Mouse (Mus musculus) MEL (cell line): ENCODE results near the gene Rsrp1. TPM values are rescaled to one million over a fixed set of nuclear protein-coding genes. Genes with fewer than 3 reads are reported as not detected.
A peak's percentile ranks its signal among the peaks of the same experiment; 100 is the strongest.

Source experiments
- DNase-seq: peaks from one replicate; pipeline ENCODE4 v3.0.0; 2011; ENCODE audit warnings: low read depth, low spot score
- H3K27ac ChIP-seq: 2 replicates; pipeline ENCODE4 v1.5.1; 2012; ENCODE audit warnings: low read depth, mild to moderate bottlenecking, control low read depth, low read length, moderate library complexity; ENCODE audit not compliant: control insufficient read depth
- H3K27me3 ChIP-seq, 2 experiments: fragments of 150-350 bp in 1 of 2; sonication (generic) in 1 of 2; 2 replicates each; pipeline ENCODE4 v1.6.1; 2012; ENCODE audit warnings: low read length in 2 of 2, mild to moderate bottlenecking in 2 of 2, improper control_type of control experiment in 1 of 2, moderate library complexity in 1 of 2; ENCODE audit not compliant: insufficient read depth in 2 of 2, control insufficient read depth in 1 of 2
- H3K36me3 ChIP-seq, 2 experiments: 2 replicates each; pipeline ENCODE4 v1.6.1; 2012 to 2014; ENCODE audit warnings: low read length in 2 of 2, improper control_type of control experiment in 1 of 2, inconsistent platforms in 1 of 2, mild to moderate bottlenecking in 1 of 2; ENCODE audit not compliant: insufficient read depth in 2 of 2, control insufficient read depth in 1 of 2
- H3K4me1 ChIP-seq, 2 experiments: fragments of 150-350 bp in 1 of 2; sonication (generic) in 1 of 2; 2 replicates each; pipeline ENCODE4 v1.6.1; 2012; ENCODE audit warnings: low read length in 2 of 2, improper control_type of control experiment in 1 of 2, mild to moderate bottlenecking in 1 of 2; ENCODE audit not compliant: insufficient read depth in 2 of 2, control insufficient read depth in 1 of 2
- H3K4me3 ChIP-seq, 2 experiments: fragments of 150-350 bp in 1 of 2; sonication (generic) in 1 of 2; 2 replicates each; pipeline ENCODE4 v1.5.1; 2012; ENCODE audit warnings: low read depth in 2 of 2, low read length in 2 of 2, mild to moderate bottlenecking in 2 of 2, moderate library complexity in 2 of 2, control low read depth in 1 of 2, improper control_type of control experiment in 1 of 2; ENCODE audit not compliant: control insufficient read depth in 1 of 2, insufficient read depth in 1 of 2
- H3K79me2 ChIP-seq: 2 replicates; pipeline ENCODE4 v1.6.1; 2012; ENCODE audit warnings: mild to moderate bottlenecking, low read length, moderate library complexity; ENCODE audit not compliant: control insufficient read depth, poor library complexity, insufficient read depth
- H3K9ac ChIP-seq: 2 replicates; pipeline ENCODE4 v1.6.1; 2012; ENCODE audit warnings: low read depth, mild to moderate bottlenecking, control low read depth, low read length, moderate library complexity; ENCODE audit not compliant: control insufficient read depth, poor library complexity, severe bottlenecking
- H3K9me3 ChIP-seq: fragments of 150-350 bp; sonication (generic); replicated peaks from 2 replicates; pipeline ENCODE4 v1.6.1; 2012; ENCODE audit warnings: mild to moderate bottlenecking, low read length, improper control_type of control experiment, moderate library complexity; ENCODE audit not compliant: insufficient read depth
- BHLHE40 ChIP-seq: IDR thresholded peaks from 2 replicates; pipeline ENCODE4 v1.6.1; 2012; ENCODE audit warnings: low read depth, mild to moderate bottlenecking, inconsistent platforms, low read length, improper control_type of control experiment, borderline replicate concordance
- CHD1 ChIP-seq: IDR thresholded peaks from 2 replicates; pipeline ENCODE4 v1.6.1; 2012; ENCODE audit warnings: low read depth, mild to moderate bottlenecking, inconsistent platforms, low read length, improper control_type of control experiment
- CHD2 ChIP-seq: IDR thresholded peaks from 2 replicates; pipeline ENCODE4 v1.6.1; 2011; ENCODE audit warnings: low read length, improper control_type of control experiment
- CTCF ChIP-seq, 3 experiments: IDR thresholded peaks in 2 of 3; conservative IDR thresholded peaks in 1 of 3; 2 replicates each; pipeline ENCODE4 v1.5.1; 2011 to 2012; ENCODE audit warnings: low read length in 3 of 3, low read depth in 2 of 3, mild to moderate bottlenecking in 2 of 3, improper control_type of control experiment in 1 of 3, inconsistent platforms in 1 of 3, mixed read lengths in 1 of 3, moderate library complexity in 1 of 3; ENCODE audit not compliant: control insufficient read depth in 1 of 3, insufficient read depth in 1 of 3, poor library complexity in 1 of 3, severe bottlenecking in 1 of 3
- E2F4 ChIP-seq: IDR thresholded peaks from 2 replicates; pipeline ENCODE4 v1.6.1; 2011; ENCODE audit warnings: low read depth, low read length, improper control_type of control experiment, borderline replicate concordance
- ELF1 ChIP-seq: IDR thresholded peaks from 2 replicates; pipeline ENCODE4 v1.6.1; 2014; ENCODE audit warnings: low read depth, mild to moderate bottlenecking, inconsistent platforms, low read length, improper control_type of control experiment, moderate library complexity
- EP300 ChIP-seq, 2 experiments: IDR thresholded peaks; 2 replicates each; pipeline ENCODE4 v1.6.1; 2011; ENCODE audit warnings: improper control_type of control experiment in 2 of 2, low read length in 2 of 2, low read depth in 1 of 2, mild to moderate bottlenecking in 1 of 2
- ETS1 ChIP-seq: IDR thresholded peaks from 2 replicates; pipeline ENCODE4 v1.6.1; 2012; ENCODE audit warnings: low read depth, mild to moderate bottlenecking, inconsistent platforms, low read length, improper control_type of control experiment, moderate library complexity
- GABPA ChIP-seq: IDR thresholded peaks from 2 replicates; pipeline ENCODE4 v1.6.1; 2012; ENCODE audit warnings: low read depth, mild to moderate bottlenecking, inconsistent platforms, low read length, improper control_type of control experiment, moderate library complexity
- GATA1 ChIP-seq: IDR thresholded peaks from 2 replicates; pipeline ENCODE4 v1.6.1; 2011; ENCODE audit warnings: low read depth, low read length, improper control_type of control experiment
- HCFC1 ChIP-seq: IDR thresholded peaks from 2 replicates; pipeline ENCODE4 v1.6.1; 2012; ENCODE audit warnings: low read depth, mild to moderate bottlenecking, inconsistent platforms, low read length, improper control_type of control experiment, moderate library complexity
- JUND ChIP-seq: IDR thresholded peaks from 2 replicates; pipeline ENCODE4 v1.6.1; 2011; ENCODE audit warnings: low read depth, mild to moderate bottlenecking, improper control_type of control experiment, low read length
- KAT2A ChIP-seq: conservative IDR thresholded peaks from 2 replicates; pipeline ENCODE4 v1.6.1; 2012; ENCODE audit warnings: low read depth, low read length, improper control_type of control experiment, inconsistent platforms
- MAFK ChIP-seq: IDR thresholded peaks from 2 replicates; pipeline ENCODE4 v1.6.1; 2011; ENCODE audit warnings: low read depth, mild to moderate bottlenecking, low read length, improper control_type of control experiment, borderline replicate concordance
- MAX ChIP-seq: IDR thresholded peaks from 2 replicates; pipeline ENCODE4 v1.6.1; 2011; ENCODE audit warnings: low read length, improper control_type of control experiment
- MAZ ChIP-seq: IDR thresholded peaks from 2 replicates; pipeline ENCODE4 v1.6.1; 2012; ENCODE audit warnings: low read depth, mild to moderate bottlenecking, inconsistent platforms, low read length, improper control_type of control experiment
- MEF2A ChIP-seq: IDR thresholded peaks from 2 replicates; pipeline ENCODE4 v1.6.1; 2014; ENCODE audit warnings: low read depth, mild to moderate bottlenecking, inconsistent platforms, low read length, improper control_type of control experiment; ENCODE audit not compliant: poor library complexity, insufficient replicate concordance, severe bottlenecking; ENCODE audit errors: extremely low read depth
- MYB ChIP-seq: IDR thresholded peaks from 2 replicates; pipeline ENCODE4 v1.6.1; 2011; ENCODE audit warnings: mild to moderate bottlenecking, low read depth, low read length, improper control_type of control experiment
- MYC ChIP-seq: IDR thresholded peaks from 2 replicates; pipeline ENCODE4 v1.6.1; 2011; ENCODE audit warnings: low read depth, mild to moderate bottlenecking, low read length, improper control_type of control experiment, moderate library complexity
- NELFE ChIP-seq: IDR thresholded peaks from 2 replicates; pipeline ENCODE4 v1.6.1; 2011; ENCODE audit warnings: low read depth, low read length, improper control_type of control experiment
- NRF1 ChIP-seq: IDR thresholded peaks from 2 replicates; pipeline ENCODE4 v1.6.1; 2014; ENCODE audit warnings: low read depth, mild to moderate bottlenecking, inconsistent platforms, low read length, improper control_type of control experiment, moderate library complexity; ENCODE audit not compliant: poor library complexity, insufficient read depth, severe bottlenecking
- POLR2AphosphoS2 ChIP-seq: IDR thresholded peaks from 2 replicates; pipeline ENCODE4 v1.6.1; 2011; ENCODE audit warnings: low read length, improper control_type of control experiment
- POLR2AphosphoS5 ChIP-seq: IDR thresholded peaks from 2 replicates; pipeline ENCODE4 v1.6.1; 2012; ENCODE audit warnings: low read depth, borderline replicate concordance, mild to moderate bottlenecking, inconsistent platforms, low read length, moderate library complexity, mixed read lengths
- RAD21 ChIP-seq: IDR thresholded peaks from 2 replicates; pipeline ENCODE4 v1.6.1; 2011; ENCODE audit warnings: mild to moderate bottlenecking, low read depth, low read length, improper control_type of control experiment
- RCOR1 ChIP-seq: IDR thresholded peaks from 2 replicates; pipeline ENCODE4 v1.6.1; 2012; ENCODE audit warnings: low read depth, mild to moderate bottlenecking, inconsistent platforms, low read length, improper control_type of control experiment
- SIN3A ChIP-seq: IDR thresholded peaks from 2 replicates; pipeline ENCODE4 v1.6.1; 2012; ENCODE audit warnings: low read length, improper control_type of control experiment, inconsistent platforms
- SMC3 ChIP-seq: IDR thresholded peaks from 2 replicates; pipeline ENCODE4 v1.6.1; 2011; ENCODE audit warnings: low read depth, low read length, improper control_type of control experiment
- TAL1 ChIP-seq: IDR thresholded peaks from 2 replicates; pipeline ENCODE4 v1.6.1; 2012; ENCODE audit warnings: mild to moderate bottlenecking, inconsistent platforms, low read length, moderate library complexity, mixed read lengths
- TCF12 ChIP-seq: IDR thresholded peaks from 2 replicates; pipeline ENCODE4 v1.6.1; 2014; ENCODE audit warnings: low read depth, mild to moderate bottlenecking, inconsistent platforms, low read length, improper control_type of control experiment, moderate library complexity
- UBTF ChIP-seq: IDR thresholded peaks from 2 replicates; pipeline ENCODE4 v1.6.1; 2012; ENCODE audit warnings: low read depth, mild to moderate bottlenecking, inconsistent platforms, low read length, improper control_type of control experiment, moderate library complexity, borderline replicate concordance; ENCODE audit not compliant: insufficient read depth
- USF1 ChIP-seq: IDR thresholded peaks from 2 replicates; pipeline ENCODE4 v1.6.1; 2014; ENCODE audit warnings: low read depth, mild to moderate bottlenecking, inconsistent platforms, low read length, improper control_type of control experiment, moderate library complexity
- ZC3H11A ChIP-seq: IDR thresholded peaks from 2 replicates; pipeline ENCODE4 v1.6.1; 2012; ENCODE audit warnings: low read depth, mild to moderate bottlenecking, inconsistent platforms, low read length, improper control_type of control experiment
- ZKSCAN1 ChIP-seq: IDR thresholded peaks from 2 replicates; pipeline ENCODE4 v1.6.1; 2012; ENCODE audit warnings: low read depth, mild to moderate bottlenecking, inconsistent platforms, low read length, improper control_type of control experiment, moderate library complexity
- ZMIZ1 ChIP-seq: IDR thresholded peaks from 2 replicates; pipeline ENCODE4 v1.6.1; 2012; ENCODE audit warnings: low read depth, mild to moderate bottlenecking, inconsistent platforms, low read length, improper control_type of control experiment, moderate library complexity
- ZNF384 ChIP-seq: IDR thresholded peaks from 2 replicates; pipeline ENCODE4 v1.6.1; 2012; ENCODE audit warnings: low read depth, mild to moderate bottlenecking, inconsistent platforms, low read length, improper control_type of control experiment
- polyA plus RNA-seq, 2 experiments: library from polyadenylated mRNA; stranded (reverse) in 1 of 2; unstranded in 1 of 2; fragments of >175 nt in 1 of 2; fragments of >200 nt in 1 of 2; gene quantifications; 2 replicates each; pipeline versions ENCODE4 v1.2.1 to v1.2.4; 2012; ENCODE audit warnings: low replicate concordance in 2 of 2, low read depth in 1 of 2; ENCODE audit not compliant: insufficient read length in 2 of 2, insufficient read depth in 1 of 2, missing spikeins in 1 of 2
- total RNA-seq: library from RNA; depleted of rRNA; stranded (reverse); fragments of 300-350 nt; gene quantifications from 2 replicates; pipeline ENCODE4 v1.2.3, GENCODE M21; 2012

The Rsrp1 gene
- total and polyA plus RNA-seq, 3 experiments = 59.5 to 110 TPM; not detected in 1

DNA sequence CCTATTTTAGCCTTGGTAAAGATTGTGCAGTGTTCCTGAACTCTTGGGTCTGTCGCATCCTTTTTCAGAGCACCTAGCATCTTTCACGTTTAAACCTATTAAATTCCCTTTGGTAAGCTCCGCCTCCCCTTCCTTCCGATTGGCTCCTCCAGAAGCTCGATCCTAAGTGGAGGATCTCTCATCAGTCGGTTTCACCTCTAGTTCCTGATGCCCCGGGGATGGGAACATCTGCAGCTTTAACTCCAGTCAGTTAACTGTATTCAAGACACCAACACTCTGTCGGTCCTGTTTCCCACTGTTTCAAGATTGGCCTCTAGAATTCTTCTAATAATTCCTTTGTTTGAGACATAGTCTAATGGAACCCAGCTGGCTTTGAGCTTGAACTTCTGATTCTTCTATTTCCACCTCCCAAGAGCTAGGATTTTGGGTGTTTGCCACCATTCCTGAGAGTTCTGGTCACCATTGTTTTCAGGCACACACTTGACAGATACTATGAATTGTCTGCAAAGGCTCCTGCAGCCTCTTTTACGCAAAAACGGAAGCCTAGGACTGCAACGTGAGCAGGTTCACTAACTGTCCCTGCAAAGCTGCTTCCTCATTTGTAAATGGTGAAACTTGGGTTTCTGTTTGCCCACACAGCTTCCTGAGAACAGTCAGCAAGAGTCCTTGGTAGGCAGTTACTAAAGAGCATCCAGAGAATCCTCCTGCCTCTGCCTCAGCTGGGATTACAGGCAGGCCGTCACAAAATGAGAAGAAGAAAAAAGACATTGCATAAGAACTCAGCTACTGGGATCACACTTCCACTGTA, 3.5 kb upstream of the Rsrp1 start:
- peaks cover 18% of the 10 kb centered on the region for H3K79me2 ChIP-seq
- H3K4me1 ChIP-seq = peaks cover 36 to 61% of the 10 kb centered on the region in 2 experiments
- DNase-seq = peak; percentile 94
- H3K27me3 ChIP-seq = no peaks in the 10 kb centered on the region
- H3K9me3 ChIP-seq = no peaks in the 10 kb centered on the region
- H3K9ac ChIP-seq = peak overlapping the region; percentile 73
- peak overlapping the region; percentile 97 for H3K27ac ChIP-seq
- H3K36me3 ChIP-seq = peaks cover 5 to 36% of the 10 kb centered on the region in 2 experiments
- peak overlapping the region; percentile 49 to 67 for H3K4me3 ChIP-seq
- TF ChIP-seq CHD2 = no peak
- no peak; the same call in 1 of the 2 replicates for TF ChIP-seq MAX
- peak; percentile 39; the same call in 1 of the 2 replicates for TF ChIP-seq NRF1
- TF ChIP-seq NELFE = peak; percentile 92
- no peak for TF ChIP-seq UBTF
- no peak; the same call in 1 of the 2 replicates for TF ChIP-seq GATA1
- TF ChIP-seq E2F4 = no peak
- peak; percentile 62 for TF ChIP-seq HCFC1
- TF ChIP-seq CHD1 = peak; percentile 92; the same call in 1 of the 2 replicates
- TF ChIP-seq ZNF384 = no peak
- TF ChIP-seq CTCF (IDR thresholded peaks at IDR 0.05 in 2 of 3, conservative IDR thresholded peaks at IDR 0.05 in 1 of 3; ENCODE audit: control insufficient read depth in 1 of 3, insufficient read depth in 1 of 3, low read depth in 2 of 3, low read length in 3 of 3, poor library complexity in 1 of 3, severe bottlenecking in 1 of 3) = no peak
- TF ChIP-seq JUND = no peak
- TF ChIP-seq ZC3H11A = no peak
- TF ChIP-seq EP300 (IDR thresholded peaks at IDR 0.05; ENCODE audit: low read depth in 1 of 2, low read length in 2 of 2) = peak in 1 of 2 experiments; percentile 52; a peak in 2 of 4 replicates
- TF ChIP-seq SMC3 = no peak
- TF ChIP-seq BHLHE40 = no peak
- TF ChIP-seq RCOR1 = peak; percentile 32; the same call in 1 of the 2 replicates
- peak; percentile 79 for TF ChIP-seq MYC
- no peak for TF ChIP-seq KAT2A
- no peak; the same call in 1 of the 2 replicates for TF ChIP-seq USF1
- no peak for TF ChIP-seq RAD21
- TF ChIP-seq TCF12 = peak; percentile 48
- peak; percentile 67 for TF ChIP-seq SIN3A
- TF ChIP-seq ELF1 = peak; percentile 74
- TF ChIP-seq MYB = peak; percentile 57; the same call in 1 of the 2 replicates
- TF ChIP-seq ZKSCAN1 = no peak
- TF ChIP-seq TAL1 = no peak
- TF ChIP-seq GABPA = no peak
- no peak for TF ChIP-seq MEF2A
- peak; percentile 94 for TF ChIP-seq POLR2AphosphoS2
- TF ChIP-seq ETS1 = peak; percentile 33; the same call in 1 of the 2 replicates
- TF ChIP-seq POLR2AphosphoS5 = no peak; the same call in 1 of the 2 replicates
- peak; percentile 90 for TF ChIP-seq ZMIZ1
- no peak for TF ChIP-seq MAFK
- no peak for TF ChIP-seq MAZ
